Mouse (Mus musculus) C2C12 (cell line): ENCODE results near the gene Gnai2. TPM values are rescaled to one million over a fixed set of nuclear protein-coding genes. Genes with fewer than 3 reads are reported as not detected.
A peak's percentile ranks its signal among the peaks of the same experiment; 100 is the strongest.

Experiments
- H3K27me3 ChIP-seq: one replicate; pipeline ENCODE4 v1.6.1; 2011; ENCODE audit not compliant: control insufficient read depth, insufficient read depth, insufficient read length
- H3K36me3 ChIP-seq: one replicate; pipeline ENCODE4 v1.6.1; 2011; ENCODE audit not compliant: control insufficient read depth, insufficient read depth
- H3K4me3 ChIP-seq: one replicate; pipeline ENCODE4 v1.5.1; 2011; ENCODE audit warnings: mild to moderate bottlenecking, control low read depth; ENCODE audit not compliant: poor library complexity, insufficient read depth, severe bottlenecking
- H3K79me2 ChIP-seq: one replicate; pipeline ENCODE4 v1.6.1; 2011; ENCODE audit not compliant: control insufficient read depth, insufficient read depth
- H3K79me3 ChIP-seq: one replicate; pipeline ENCODE4 v1.6.1; 2011; ENCODE audit warnings: low read depth, control low read depth
- H3ac ChIP-seq: one replicate; pipeline ENCODE3; 2011; ENCODE audit warnings: low read depth; ENCODE audit not compliant: control insufficient read depth, insufficient read length
- CEBPB ChIP-seq: IDR thresholded peaks from one replicate; pipeline ENCODE4 v1.6.1; 2011; ENCODE audit warnings: low read depth, mild to moderate bottlenecking, control low read depth, moderate library complexity
- CTCF ChIP-seq: IDR thresholded peaks from one replicate; pipeline ENCODE4 v1.5.1; 2011; ENCODE audit not compliant: control insufficient read depth, insufficient read depth, insufficient read length
- FOSL1 ChIP-seq: IDR thresholded peaks from one replicate; pipeline ENCODE4 v1.8.0; 2011; ENCODE audit warnings: mild to moderate bottlenecking, low read length; ENCODE audit not compliant: poor library complexity, insufficient read depth, severe bottlenecking
- MAX ChIP-seq: IDR thresholded peaks from one replicate; pipeline ENCODE4 v1.6.1; 2011; ENCODE audit warnings: mild to moderate bottlenecking, control low read depth
- MYOD1 ChIP-seq: IDR thresholded peaks from one replicate; pipeline ENCODE4 v1.6.1; 2011; ENCODE audit warnings: low read depth; ENCODE audit not compliant: control insufficient read depth, insufficient read length
- MYOG ChIP-seq: IDR thresholded peaks from one replicate; pipeline ENCODE4 v1.6.1; 2011; ENCODE audit not compliant: control insufficient read depth, insufficient read length; ENCODE audit errors: extremely low read depth
- USF1 ChIP-seq: IDR thresholded peaks from one replicate; pipeline ENCODE4 v1.6.1; 2011; ENCODE audit warnings: low read depth, mild to moderate bottlenecking, control low read depth, moderate library complexity
- polyA plus RNA-seq: library from polyadenylated mRNA; unstranded; fragments of >200 nt; fragmentation: generic; extraction: Trizol; gene quantifications from one replicate; pipeline ENCODE4 v1.2.1, GENCODE M21; 2012; ENCODE audit warnings: missing spikeins

Gene Gnai2
- polyA plus RNA-seq, 1 experiment: 449 TPM

- no peaks in the 10 kb centered on the region for H3K79me2 ChIP-seq
- no peak for TF ChIP-seq MAX
- TF ChIP-seq FOSL1: no peak
- no peak overlapping the region for H3ac ChIP-seq
These were observed 31.9 kb downstream of the Gnai2 start for GRCm38 (mm10) chr9:107603251-107603650.

GRCm38 (mm10) chr9:107602068-107602648 lies 33.0 kb downstream of the Gnai2 start:
- Histone ChIP-seq H3K27me3 (no peaks in the 10 kb centered on the region), H3K79me3 (no peaks in the 10 kb centered on the region), H3K79me2 (no peaks in the 10 kb centered on the region), H3K36me3 (no peaks in the 10 kb centered on the region), H3ac (no peak overlapping the region), H3K4me3 (no peak overlapping the region)
- TF ChIP-seq CTCF (peak; percentile 87), MYOG (no peak), FOSL1 (no peak), USF1 (no peak)

More at GRCm38 (mm10) chr9:107603251-107603650, 31.9 kb downstream of the Gnai2 start:
- H3K27me3 ChIP-seq: no peaks in the 10 kb centered on the region
- H3K36me3 ChIP-seq: no peaks in the 10 kb centered on the region
- H3K79me3 ChIP-seq: no peaks in the 10 kb centered on the region
- no peak overlapping the region for H3K4me3 ChIP-seq

GRCm38 (mm10) chr9:107601275-107601674 lies 33.9 kb downstream of the Gnai2 start:
- Histone ChIP-seq H3K36me3 (no peaks in the 10 kb centered on the region), H3ac (no peak overlapping the region), H3K4me3 (no peak overlapping the region), H3K27me3 (no peaks in the 10 kb centered on the region), H3K79me2 (no peaks in the 10 kb centered on the region), H3K79me3 (no peaks in the 10 kb centered on the region)
- no peak for TF ChIP-seq MAX
- TF ChIP-seq MYOG: no peak
- no peak for TF ChIP-seq CEBPB
- no peak for TF ChIP-seq CTCF
- TF ChIP-seq MYOD1: no peak
- no peak for TF ChIP-seq USF1
- no peak for TF ChIP-seq FOSL1

- H3K27me3 ChIP-seq: no peaks in the 10 kb centered on the region
- TF ChIP-seq MAX: no peak
- no peak for TF ChIP-seq MYOG
- no peak for TF ChIP-seq CEBPB
- TF ChIP-seq MYOD1: no peak
- no peak for TF ChIP-seq FOSL1
- no peak for TF ChIP-seq CTCF
- TF ChIP-seq USF1: no peak
- H3K79me2 ChIP-seq: no peaks in the 10 kb centered on the region
- no peak overlapping the region for H3K4me3 ChIP-seq
- H3ac ChIP-seq: no peak overlapping the region
- no peaks in the 10 kb centered on the region for H3K36me3 ChIP-seq
- no peaks in the 10 kb centered on the region for H3K79me3 ChIP-seq
These were observed 34.4 kb downstream of the Gnai2 start for GRCm38 (mm10) chr9:107600745-107601144.

- H3K79me3 ChIP-seq: no peaks in the 10 kb centered on the region
These were observed 35.3 kb downstream of the Gnai2 start for GRCm38 (mm10) chr9:107599842-107600241.

GRCm38 (mm10) chr9:107599433-107599832 lies 35.7 kb downstream of the Gnai2 start:
- Histone ChIP-seq H3K4me3 (no peak overlapping the region), H3K36me3 (no peaks in the 10 kb centered on the region), H3K79me2 (no peaks in the 10 kb centered on the region), H3ac (no peak overlapping the region), H3K79me3 (no peaks in the 10 kb centered on the region), H3K27me3 (no peaks in the 10 kb centered on the region)
- TF ChIP-seq MYOG (no peak), USF1 (no peak), FOSL1 (no peak)

More at GRCm38 (mm10) chr9:107599842-107600241, 35.3 kb downstream of the Gnai2 start:
- Histone ChIP-seq H3K27me3 (no peaks in the 10 kb centered on the region), H3K36me3 (no peaks in the 10 kb centered on the region), H3K79me2 (no peaks in the 10 kb centered on the region), H3K4me3 (no peak overlapping the region), H3ac (no peak overlapping the region)
- TF ChIP-seq USF1 (no peak), FOSL1 (no peak), CTCF (no peak), MAX (no peak), MYOD1 (no peak), CEBPB (no peak), MYOG (no peak)
